8 mouse cellular contexts compared by ENCODE assay signal in genomic region chr5:122925534-122925958, GRCm38 (mm10).
A peak's percentile ranks its signal among the peaks of the same experiment; 100 is the strongest.
DNase-seq lines count a peak whose midpoint lies in the region; ATAC-seq lines count a peak whose summit lies in the region.

No protein-coding gene starts in this region.

- no peak overlapping the region for H3K27ac ChIP-seq in hindbrain, embryonic 11.5 days (ENCODE audit: low read depth, low read length)
- peak overlapping the region; percentile 27; the same call in 1 of the 2 replicates for H3K27ac ChIP-seq in lung, embryonic 15.5 days

- no peaks in the 10 kb centered on the region for H3K36me3 ChIP-seq in hindbrain, embryonic 11.5 days (ENCODE audit: control insufficient read depth, insufficient read depth, low read length)
- no peaks in the 10 kb centered on the region for H3K36me3 ChIP-seq in lung, embryonic 15.5 days

- H3K9me3 ChIP-seq in hindbrain, embryonic 11.5 days (ENCODE audit: control insufficient read depth, low read length), result no peaks in the 10 kb centered on the region
- no peaks in the 10 kb centered on the region for H3K9me3 ChIP-seq in lung, embryonic 15.5 days

- no peaks in the 10 kb centered on the region for H3K27me3 ChIP-seq in hindbrain, embryonic 11.5 days (ENCODE audit: control insufficient read depth, insufficient read depth, low read length)
- H3K27me3 ChIP-seq in lung, embryonic 15.5 days, result no peaks in the 10 kb centered on the region

- H3K4me2 ChIP-seq in hindbrain, embryonic 11.5 days (replicated peaks; ENCODE audit: low read depth, low read length), result no peak overlapping the region
- peak overlapping the region; percentile 42 for H3K4me2 ChIP-seq in lung, embryonic 15.5 days

- no peak overlapping the region for H3K9ac ChIP-seq in hindbrain, embryonic 11.5 days (ENCODE audit: low read depth, low read length)
- H3K9ac ChIP-seq in lung, embryonic 15.5 days, result no peak overlapping the region

- WGBS in hindbrain, embryonic 11.5 days, result 50% methylated on average over 7 of the region's 7 CpGs
- 22% methylated on average over 7 of the region's 7 CpGs for WGBS in lung, embryonic 15.5 days

- no peak for ATAC-seq in hindbrain, embryonic 11.5 days (ENCODE audit: low FRiP score)
- ATAC-seq in lung, embryonic 15.5 days (ENCODE audit: borderline replicate concordance, extremely low read depth, low FRiP score, low TSS enrichment), result no peak; the same call in 1 of the 2 replicates
- ATAC-seq in activated CD4-positive, CD25-positive, alpha-beta regulatory T cell, adult 4 months, result no peak

- no peak overlapping the region for H3K4me3 ChIP-seq in hindbrain, embryonic 11.5 days (ENCODE audit: low read depth, low read length)
- H3K4me3 ChIP-seq in lung, embryonic 15.5 days, result no peak overlapping the region

- peak; percentile 60 for DNase-seq in WW6 (ENCODE audit: low read depth, low spot score)
- DNase-seq in cerebellum, adult 8-10 months, result peak; percentile 77
- peak; percentile 32 to 88 for DNase-seq in frontal cortex, adult 2 months (ENCODE audit: extremely low spot score in 1 of 2, low spot score in 1 of 2)
- peak; percentile 78 for DNase-seq in hindbrain, embryonic 11.5 days (ENCODE audit: low spot score)
- DNase-seq in layer of hippocampus, adult 9-11 months, result peak; percentile 64
- peak; percentile 42 for DNase-seq in retina, postnatal 7 days (ENCODE audit: low read depth, low spot score)

- no peaks in the 10 kb centered on the region for H3K4me1 ChIP-seq in hindbrain, embryonic 11.5 days (replicated peaks; ENCODE audit: control insufficient read depth, insufficient read depth, low read length)
- H3K4me1 ChIP-seq in lung, embryonic 15.5 days, result peaks cover 11% of the 10 kb centered on the region
